Mouse (Mus musculus) kidney, postnatal 0 days (tissue): ENCODE results near the gene Mthfd1l. TPM values are rescaled to one million over a fixed set of nuclear protein-coding genes. Genes with fewer than 3 reads are reported as not detected.
A peak's percentile ranks its signal among the peaks of the same experiment; 100 is the strongest.

ENCODE experiments used
- ATAC-seq: fragments of 200-750 bp; cut with Nextera tagmentation; replicated peaks from 2 replicates; pipeline ENCODE4 v1.8.0; 2017; ENCODE audit warnings: low read depth, moderate number of reproducible peaks, moderate TSS enrichment, moderate library complexity; ENCODE audit not compliant: low FRiP score
- DNase-seq: peaks from one replicate; pipeline ENCODE4 v3.0.0-alpha.2; 2016; ENCODE audit warnings: low spot score
- H3K27ac ChIP-seq: fragments of 300-500 bp; sonication (generic); 2 replicates; pipeline ENCODE4 v1.5.1; 2014; ENCODE audit warnings: mild to moderate bottlenecking
- H3K27me3 ChIP-seq: fragments of 300-500 bp; sonication (generic); 2 replicates; pipeline ENCODE4 v1.6.1; 2014; ENCODE audit warnings: low read length, mixed read lengths; ENCODE audit not compliant: insufficient read depth
- H3K36me3 ChIP-seq: fragments of 300-500 bp; sonication (generic); 2 replicates; pipeline ENCODE4 v1.6.1; 2014; ENCODE audit warnings: low read length, mixed read lengths; ENCODE audit not compliant: insufficient read depth
- H3K4me1 ChIP-seq: fragments of 300-500 bp; sonication (generic); replicated peaks from 2 replicates; pipeline ENCODE4 v1.6.1; 2014; ENCODE audit warnings: antibody characterized with exemption, low read length, mixed read lengths; ENCODE audit not compliant: insufficient read depth
- H3K4me2 ChIP-seq: fragments of 300-500 bp; sonication (generic); 2 replicates; pipeline ENCODE4 v1.6.1; 2014; ENCODE audit warnings: mild to moderate bottlenecking, low read length, moderate library complexity, mixed read lengths
- H3K4me3 ChIP-seq: fragments of 300-500 bp; sonication (generic); replicated peaks from 2 replicates; pipeline ENCODE4 v1.5.1; 2014; ENCODE audit warnings: low read depth, low read length
- H3K9ac ChIP-seq: fragments of 300-500 bp; sonication (generic); 2 replicates; pipeline ENCODE4 v1.6.1; 2014; ENCODE audit warnings: low read depth, low read length
- H3K9me3 ChIP-seq: fragments of 300-500 bp; sonication (generic); replicated peaks from 2 replicates; pipeline ENCODE4 v1.6.1; 2016; ENCODE audit warnings: low read length, inconsistent platforms, mixed read lengths
- CTCF ChIP-seq: IDR thresholded peaks from 2 replicates; pipeline ENCODE4 v1.5.1; 2016; ENCODE audit warnings: antibody characterized with exemption, low read depth, mild to moderate bottlenecking, moderate library complexity
- WGBS: fragments of 180-500 bp; shearing (Covaris S2); extraction: QIAGEN DNeasy Blood & Tissue Kit; methylation state at CpG from one replicate; pipeline ENCODE4 v1.1.7; 2014; 5-methylcytosine and 5-hydroxymethylcytosine counted together
- polyA plus RNA-seq: library from polyadenylated mRNA; unstranded; fragments of >200 nt; fragmentation: Nextera tagmentation; extraction: Ambion mirVana; gene quantifications from 2 replicates; pipeline ENCODE4 v1.2.1, GENCODE M21; 2015

Gene Mthfd1l
- polyA plus RNA-seq, 1 experiment from 2014 or later = 9.1 TPM

DNA sequence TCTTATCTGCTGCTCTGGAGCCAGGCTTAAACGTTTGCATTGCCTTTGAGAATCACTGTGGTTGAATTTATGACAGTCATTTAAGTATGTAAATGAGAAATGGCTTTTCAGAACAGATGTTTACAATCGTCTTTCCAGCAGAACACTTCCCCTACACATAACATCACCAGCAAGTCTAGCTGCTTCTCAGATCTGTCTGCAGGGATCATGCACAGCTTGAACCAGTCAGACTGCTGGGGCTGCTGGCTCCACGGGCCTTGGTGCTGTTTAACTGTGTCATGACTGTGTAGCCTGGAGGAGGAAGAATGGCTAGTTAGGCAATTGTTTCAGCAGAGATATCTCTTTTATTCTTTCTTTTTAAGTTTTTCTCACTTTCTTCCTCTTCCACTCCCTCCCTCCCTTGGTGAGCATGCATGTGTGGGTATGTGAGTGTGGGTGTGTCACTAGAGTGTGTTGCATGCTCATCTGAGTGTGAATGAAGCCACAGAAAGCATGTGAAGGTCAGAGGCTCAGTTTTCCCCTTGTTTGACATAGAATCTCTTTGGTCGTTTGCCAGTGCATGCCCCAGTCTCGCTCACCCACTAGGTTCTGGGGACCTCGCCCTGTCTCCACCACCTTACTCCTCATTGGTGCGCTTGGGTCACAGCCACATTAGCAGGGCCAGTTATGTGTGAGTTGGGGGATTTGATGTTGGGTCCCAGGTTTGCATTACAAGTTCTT, 33.5 kb downstream of the Mthfd1l start:
- Histone ChIP-seq H3K4me1 (peaks cover 5% of the 10 kb centered on the region; the same call in 1 of the 2 replicates), H3K9ac (no peak overlapping the region), H3K9me3 (no peaks in the 10 kb centered on the region), H3K27ac (peak overlapping the region; percentile 39; the same call in 1 of the 2 replicates), H3K4me2 (no peak overlapping the region), H3K4me3 (no peak overlapping the region), H3K27me3 (no peaks in the 10 kb centered on the region), H3K36me3 (no peaks in the 10 kb centered on the region)
- peak; percentile 78; the same call in 1 of the 2 replicates for ATAC-seq
- WGBS = 32% methylated on average over 7 of the region's 7 CpGs
- DNase-seq = peak; percentile 94
- no peak for TF ChIP-seq CTCF

DNA sequence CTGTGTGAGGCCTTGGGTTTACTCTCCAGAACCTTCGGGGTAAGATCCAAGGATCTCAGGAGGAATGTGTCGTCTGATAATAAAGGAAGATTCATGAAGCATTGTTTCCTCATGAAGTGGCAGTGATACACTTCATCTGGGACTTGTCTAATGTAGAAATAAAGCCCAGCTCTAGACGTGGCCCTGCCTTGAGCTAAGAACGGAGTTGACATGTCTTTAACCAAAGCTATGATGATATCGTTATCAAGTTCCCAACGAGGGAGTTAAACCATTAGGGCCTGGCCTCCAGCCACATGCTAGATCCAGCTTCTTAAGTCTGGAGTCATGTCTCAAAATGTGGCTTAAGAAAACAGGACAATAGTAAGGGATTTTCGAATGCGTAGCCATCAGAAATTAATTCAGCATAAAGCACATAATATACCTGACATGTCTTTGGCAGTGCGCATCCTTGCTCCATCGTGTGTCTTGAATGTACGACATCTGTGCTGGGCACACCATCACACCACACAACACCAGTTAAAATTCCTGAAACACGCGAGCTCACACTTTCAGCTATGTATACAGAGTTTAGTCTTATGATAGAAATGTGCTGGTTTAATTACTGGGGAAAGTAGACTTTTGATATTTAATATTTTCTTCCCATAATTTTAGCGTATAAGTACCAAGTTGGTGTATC, 49.8 kb downstream of the Mthfd1l start:
- no peak for DNase-seq
- Histone ChIP-seq H3K27me3 (no peaks in the 10 kb centered on the region), H3K27ac (no peak overlapping the region), H3K4me1 (no peaks in the 10 kb centered on the region), H3K4me3 (no peak overlapping the region), H3K9ac (no peak overlapping the region), H3K4me2 (no peak overlapping the region), H3K9me3 (no peaks in the 10 kb centered on the region), H3K36me3 (0 out of 2 replicates have a peak, but pooled peaks cover 7% of the 10 kb centered on the region)
- no peak for TF ChIP-seq CTCF
- ATAC-seq = no peak
- 76% methylated on average over 14 of the region's 14 CpGs for WGBS

DNA sequence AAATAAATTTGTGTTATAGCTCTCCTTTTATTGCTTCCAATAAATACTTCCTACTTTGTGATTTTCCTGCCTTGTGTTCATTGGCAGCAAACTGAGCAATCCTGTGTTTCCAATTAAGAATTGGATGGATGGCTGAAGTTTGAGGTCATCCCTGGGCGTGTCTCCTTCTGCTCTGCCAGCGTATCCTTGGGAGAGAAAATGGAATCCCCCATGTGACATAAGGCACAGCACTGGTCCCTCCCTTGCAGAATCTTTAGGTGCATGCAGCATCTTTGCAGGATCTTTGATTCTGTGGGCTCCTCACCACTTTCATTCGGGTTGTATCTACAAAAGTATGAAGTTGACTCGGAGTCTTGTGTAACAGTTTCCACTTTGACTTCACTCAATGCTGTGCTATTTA, 53.7 kb downstream of the Mthfd1l start:
- whole genome bisulfite sequencing = 83% methylated on average over 4 of the region's 4 CpGs
- ATAC-seq = no peak
- no peak overlapping the region for H3K9ac ChIP-seq

DNA sequence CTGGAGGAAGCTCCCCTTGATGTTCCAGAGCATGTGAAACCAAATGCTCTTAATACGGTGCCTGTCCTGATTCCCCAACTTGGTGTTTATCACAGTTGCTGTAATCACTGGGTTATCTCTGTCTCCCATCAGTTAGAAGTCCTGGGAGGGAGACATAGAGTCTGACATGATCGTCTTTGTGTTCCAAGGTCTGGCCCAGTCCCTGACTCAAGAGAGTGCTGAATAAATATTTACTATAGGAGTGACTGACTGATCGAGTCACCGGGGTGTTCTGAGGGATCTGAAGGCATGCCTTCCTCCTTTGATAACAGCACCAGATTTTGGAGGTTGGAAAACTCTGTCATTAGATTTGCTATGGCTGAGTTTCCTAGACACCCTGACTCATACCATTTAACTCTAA, 54.5 kb downstream of the Mthfd1l start:
- ATAC-seq = no peak
- Histone ChIP-seq H3K4me2 (no peak overlapping the region), H3K4me3 (no peak overlapping the region), H3K4me1 (no peaks in the 10 kb centered on the region), H3K27ac (no peak overlapping the region), H3K9me3 (no peaks in the 10 kb centered on the region), H3K9ac (no peak overlapping the region), H3K27me3 (no peaks in the 10 kb centered on the region), H3K36me3 (peaks cover 5% of the 10 kb centered on the region; the same call in 1 of the 2 replicates)
- TF ChIP-seq CTCF = no peak
- no peak for DNase-seq
- WGBS = 58% methylated on average over 4 of the region's 4 CpGs

More for the DNA sequence above, 53.7 kb downstream of the Mthfd1l start:
- no peak for DNase-seq
- no peaks in the 10 kb centered on the region for H3K4me1 ChIP-seq
- H3K27me3 ChIP-seq = no peaks in the 10 kb centered on the region
- no peak overlapping the region for H3K27ac ChIP-seq
- no peak for TF ChIP-seq CTCF
- no peak overlapping the region for H3K4me3 ChIP-seq
- H3K9me3 ChIP-seq = no peaks in the 10 kb centered on the region
- H3K4me2 ChIP-seq = no peak overlapping the region
- H3K36me3 ChIP-seq = 0 out of 2 replicates have a peak, but pooled peaks cover 3% of the 10 kb centered on the region

DNA sequence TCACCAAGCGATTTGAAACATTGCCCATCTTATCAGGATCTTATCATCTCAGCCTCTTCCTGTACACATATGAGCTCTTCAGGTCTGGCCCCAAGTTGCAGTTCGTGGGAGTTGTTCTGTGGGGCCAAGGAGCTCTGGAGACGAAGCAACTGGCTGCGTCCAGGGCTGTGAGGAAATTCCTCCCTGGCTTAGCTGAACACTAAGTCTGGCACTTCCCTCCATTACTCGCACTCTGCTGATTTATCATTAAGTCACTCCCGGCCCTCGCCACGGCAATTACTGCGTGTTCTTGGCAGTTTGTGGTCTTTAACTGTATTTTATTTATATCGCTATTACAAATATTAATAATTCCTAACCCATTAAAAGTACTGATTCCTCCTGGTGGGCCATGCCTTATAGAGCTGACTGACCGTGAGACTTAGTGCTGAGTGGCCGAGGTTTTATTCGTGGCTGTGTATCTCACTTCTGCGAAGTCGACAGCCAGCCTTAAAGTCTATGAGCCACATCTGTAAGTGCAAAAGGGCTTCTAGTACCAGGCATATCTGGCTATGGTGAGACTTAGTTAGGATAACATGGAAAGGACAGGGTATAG, 56.0 kb downstream of the Mthfd1l start:
- DNase-seq = peak; percentile 68
- no peaks in the 10 kb centered on the region for H3K4me1 ChIP-seq
- ATAC-seq = no peak
- H3K36me3 ChIP-seq = peaks cover 4% of the 10 kb centered on the region; the same call in 1 of the 2 replicates
- 0 out of 2 replicates have a peak overlapping the region, but pooled peaks have one; percentile 42 for H3K27ac ChIP-seq
- 59% methylated on average over 15 of the region's 15 CpGs for WGBS
- no peak overlapping the region for H3K9ac ChIP-seq
- no peak overlapping the region for H3K4me3 ChIP-seq
- no peaks in the 10 kb centered on the region for H3K27me3 ChIP-seq
- H3K4me2 ChIP-seq = no peak overlapping the region
- TF ChIP-seq CTCF = no peak
- H3K9me3 ChIP-seq = no peaks in the 10 kb centered on the region

DNA sequence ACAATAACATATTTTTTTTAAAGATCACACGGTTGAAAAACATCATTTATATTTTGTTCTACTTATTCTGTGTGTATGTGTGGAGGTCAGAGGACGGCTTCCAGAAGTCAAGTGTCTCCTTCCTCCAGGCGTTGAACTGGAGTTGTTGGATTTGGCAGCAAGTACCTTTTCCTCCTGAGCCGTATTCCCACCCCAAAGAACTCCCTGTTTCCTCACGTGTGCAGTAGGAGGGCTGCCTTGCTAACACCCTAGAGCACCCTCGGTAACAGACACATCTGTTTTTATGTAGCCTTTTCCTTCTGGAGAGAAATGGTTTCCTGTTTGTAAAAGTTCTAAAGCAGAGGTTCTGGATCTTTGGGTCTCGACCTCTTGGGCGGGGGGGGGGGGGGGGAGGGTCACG, 60.8 kb downstream of the Mthfd1l start:
- no peaks in the 10 kb centered on the region for H3K9me3 ChIP-seq
- H3K9ac ChIP-seq = no peak overlapping the region
- H3K27ac ChIP-seq = no peak overlapping the region
- H3K27me3 ChIP-seq = no peaks in the 10 kb centered on the region
- no peaks in the 10 kb centered on the region for H3K4me1 ChIP-seq
- H3K4me3 ChIP-seq = no peak overlapping the region
- H3K4me2 ChIP-seq = no peak overlapping the region
- 45% methylated on average over 8 of the region's 9 CpGs for WGBS
- no peak for TF ChIP-seq CTCF
- H3K36me3 ChIP-seq = peaks cover 4% of the 10 kb centered on the region; the same call in 1 of the 2 replicates
- ATAC-seq (no peak), DNase-seq (no peak)
